ENCODE assay signal across 7 mouse cellular contexts in genomic region chr4:132510352-132510798, GRCm38 (mm10). TPM values are rescaled to one million over a fixed set of nuclear protein-coding genes. Genes with fewer than 3 reads are reported as not detected.
DNase-seq lines count a peak whose midpoint lies in the region; ATAC-seq lines count a peak whose summit lies in the region.

Sesn2 (minus strand) TSS chr4:132510501.

- peak within 1 kb of the TSS; percentile 82 for H3K9ac ChIP-seq in intestine, embryonic 15.5 days

- peak within 1 kb of the TSS; percentile 87 for H3K27ac ChIP-seq in intestine, embryonic 15.5 days
- H3K27ac ChIP-seq in midbrain, embryonic 10.5 days (replicated peaks), result peak within 1 kb of the TSS; percentile 87

- DNase-seq in adrenal gland, adult 2 months, result peak; percentile 99
- peak; percentile 97 for DNase-seq in embryo, embryonic 11.5 days (ENCODE audit: low read depth, low spot score)
- peak; percentile 96 to 97 for DNase-seq in gastrocnemius, postnatal 36 days
- peak; percentile 96 to 99 for DNase-seq in left cerebral cortex, postnatal 25 days (ENCODE audit: low spot score in 2 of 2)
- DNase-seq in midbrain, embryonic 10.5 days (ENCODE audit: low spot score), result peak; percentile 97
- DNase-seq in right cerebral cortex, postnatal 4 days, result peak; percentile 91

- H3K27me3 ChIP-seq in intestine, embryonic 15.5 days (replicated peaks), result no peaks in the 10 kb centered on the region
- peaks cover 16% of the 10 kb centered on the region for H3K27me3 ChIP-seq in midbrain, embryonic 10.5 days (ENCODE audit: low read depth, poor library complexity, severe bottlenecking)

- intact Hi-C loops in gastrocnemius, postnatal 36 days (cut with DNase I), result loop anchor here (5.0 to 10.0 kb wide), 2 partner anchors 88 to 216 kb away; partner anchors contain the start of gene Phactr4
- intact Hi-C loops in left cerebral cortex, postnatal 25 days (cut with DNase I), result loop anchor here (5.0 to 10.0 kb wide), 2 partner anchors 158 to 206 kb away; partner anchors contain the start of genes Rab42 and Rcc1

- WGBS in intestine, embryonic 15.5 days, result under 1% methylated on average over 32 of the region's 32 CpGs
- 0% methylated on average over 32 of the region's 32 CpGs for WGBS in midbrain, embryonic 10.5 days

- H3K4me3 ChIP-seq in intestine, embryonic 15.5 days (replicated peaks), result peak within 1 kb of the TSS; percentile 84
- H3K4me3 ChIP-seq in midbrain, embryonic 10.5 days, result peak within 1 kb of the TSS; percentile 73

- H3K36me3 ChIP-seq in intestine, embryonic 15.5 days, result no peaks in the 10 kb centered on the region
- H3K36me3 ChIP-seq in midbrain, embryonic 10.5 days, result no peaks in the 10 kb centered on the region

- H3K9me3 ChIP-seq in intestine, embryonic 15.5 days, result no peaks in the 10 kb centered on the region
- H3K9me3 ChIP-seq in midbrain, embryonic 10.5 days (replicated peaks), result no peaks in the 10 kb centered on the region

- peak; percentile 94 for ATAC-seq in intestine, embryonic 15.5 days

- H3K4me2 ChIP-seq in intestine, embryonic 15.5 days (replicated peaks), result peak within 1 kb of the TSS; percentile 90

- peaks cover 21% of the 10 kb centered on the region for H3K4me1 ChIP-seq in intestine, embryonic 15.5 days (replicated peaks)
- peaks cover 53% of the 10 kb centered on the region for H3K4me1 ChIP-seq in midbrain, embryonic 10.5 days

RNA-seq across cellular contexts. Expression of gene Sesn2, which starts in this region (rescaled TPM):
- 10 to 100 TPM; 15.6 to 32.1 TPM for total RNA-seq in adrenal gland, adult 2 months (2021)
- 16.3 and 20.1 TPM in 2 replicates for polyA plus RNA-seq in adrenal gland, adult 2 months (2012; rRNA removed)
- 1 to 10 TPM; 2.1 to 2.7 TPM for total RNA-seq in gastrocnemius, postnatal 36 days (2021)
- polyA plus RNA-seq in intestine, embryonic 15.5 days (2015; fragmentation: Nextera tagmentation; extraction: Ambion mirVana), result 10.8 and 11.2 TPM in 2 replicates
- total RNA-seq in left cerebral cortex, postnatal 25 days (2021), result 10 to 100 TPM in 1 of 2 experiments, 1 to 10 TPM in 1; 9.5 to 10.2 TPM
- polyA plus RNA-seq in midbrain, embryonic 10.5 days (2016; fragmentation: Nextera tagmentation; extraction: Ambion mirVana), result 13.0 and 14.7 TPM in 2 replicates

Comparison
In these comparisons a context has a peak if more than half of its experiments do, and no peak if none do; other contexts are left out.
1. Peak in every context shown above with its lines: DNase-seq, ATAC-seq, H3K4me3 ChIP-seq and H3K27ac ChIP-seq.